Mouse (Mus musculus): ENCODE data around the gene Wdr17. TPM values are rescaled to one million over a fixed set of nuclear protein-coding genes. Genes with fewer than 3 reads are reported as not detected.
"Not testable (repeated sequence)": the region's sequence is repeated elsewhere in the genome, so short reads cannot be mapped to it uniquely, and the experiment has no call there.

Gene Wdr17
- polyA plus RNA-seq, 2 experiments = 0.41 to 1.0 TPM

GRCm38 (mm10) chr8:54705743-54706142 is 181.2 kb downstream of the Wdr17 start:
- no peaks in the 10 kb centered on the region for H3K9me3 ChIP-seq (ENCODE audit: control insufficient read depth, low read length)
- H3K27me3 ChIP-seq (ENCODE audit: control insufficient read depth, insufficient read depth, low read length) = no peaks in the 10 kb centered on the region
- no peaks in the 10 kb centered on the region for H3K4me1 ChIP-seq (ENCODE audit: control insufficient read depth, insufficient read depth, low read length)
- no peak overlapping the region for H3K9ac ChIP-seq (ENCODE audit: low read depth, low read length, severe bottlenecking)
- H3K4me3 ChIP-seq (replicated peaks; ENCODE audit: low read length) = no peak overlapping the region
- ATAC-seq (ENCODE audit: low FRiP score, low read depth) (no peak), DNase-seq (ENCODE audit: low spot score) (no peak)
- no peak overlapping the region for H3K27ac ChIP-seq (replicated peaks; ENCODE audit: low read depth, low read length)
- no peaks in the 10 kb centered on the region for H3K36me3 ChIP-seq (ENCODE audit: control insufficient read depth, insufficient read depth, low read length)
- no peak for TF ChIP-seq POLR2A (IDR thresholded peaks at IDR 0.05; ENCODE audit: borderline replicate concordance, extremely low read depth, insufficient read depth, insufficient read length)
- H3K4me2 ChIP-seq (replicated peaks; ENCODE audit: low read depth, low read length, severe bottlenecking) = no peak overlapping the region
- 50% methylated on average over 2 of the region's 2 CpGs for WGBS

GRCm38 (mm10) chr8:54671806-54672205 is 215.2 kb downstream of the Wdr17 start:
- TF ChIP-seq POLR2A (IDR thresholded peaks at IDR 0.05; ENCODE audit: borderline replicate concordance, extremely low read depth, insufficient read depth, insufficient read length) = no peak
- Histone ChIP-seq H3K27me3 (ENCODE audit: control insufficient read depth, insufficient read depth, low read length) (no peaks in the 10 kb centered on the region), H3K4me1 (ENCODE audit: control insufficient read depth, insufficient read depth, low read length) (no peaks in the 10 kb centered on the region), H3K4me3 (replicated peaks; ENCODE audit: low read length) (no peak overlapping the region), H3K4me2 (replicated peaks; ENCODE audit: low read depth, low read length, severe bottlenecking) (no peak overlapping the region), H3K27ac (replicated peaks; ENCODE audit: low read depth, low read length) (no peak overlapping the region), H3K9me3 (ENCODE audit: control insufficient read depth, low read length) (no peaks in the 10 kb centered on the region), H3K9ac (ENCODE audit: low read depth, low read length, severe bottlenecking) (no peak overlapping the region), H3K36me3 (ENCODE audit: control insufficient read depth, insufficient read depth, low read length) (no peaks in the 10 kb centered on the region)
- no peak for ATAC-seq (ENCODE audit: low FRiP score, low read depth)
- DNase-seq (ENCODE audit: low spot score) = no peak

GRCm38 (mm10) chr8:54667756-54668155 is 219.2 kb downstream of the Wdr17 start:
- Histone ChIP-seq H3K4me3 (replicated peaks; ENCODE audit: low read length) (no peak overlapping the region), H3K27ac (replicated peaks; ENCODE audit: low read depth, low read length) (no peak overlapping the region), H3K4me2 (replicated peaks; ENCODE audit: low read depth, low read length, severe bottlenecking) (no peak overlapping the region), H3K36me3 (ENCODE audit: control insufficient read depth, insufficient read depth, low read length) (no peaks in the 10 kb centered on the region), H3K9ac (ENCODE audit: low read depth, low read length, severe bottlenecking) (no peak overlapping the region), H3K27me3 (ENCODE audit: control insufficient read depth, insufficient read depth, low read length) (no peaks in the 10 kb centered on the region), H3K4me1 (ENCODE audit: control insufficient read depth, insufficient read depth, low read length) (no peaks in the 10 kb centered on the region), H3K9me3 (ENCODE audit: control insufficient read depth, low read length) (no peaks in the 10 kb centered on the region)
- ATAC-seq (ENCODE audit: low FRiP score, low read depth) (no peak), DNase-seq (ENCODE audit: low spot score) (no peak)
- WGBS = 76% methylated on average over 3 of the region's 3 CpGs
- TF ChIP-seq POLR2A (IDR thresholded peaks at IDR 0.05; ENCODE audit: borderline replicate concordance, extremely low read depth, insufficient read depth, insufficient read length) = no peak

- ATAC-seq (ENCODE audit: low FRiP score, low read depth) (0 out of 2 replicates have a peak, but pooled peaks have one; percentile 44), DNase-seq (ENCODE audit: low spot score) (peak; percentile 33)
- H3K4me1 ChIP-seq (ENCODE audit: control insufficient read depth, insufficient read depth, low read length) = no peaks in the 10 kb centered on the region
- no peaks in the 10 kb centered on the region for H3K27me3 ChIP-seq (ENCODE audit: control insufficient read depth, insufficient read depth, low read length)
- WGBS = 32% methylated on average over 5 of the region's 5 CpGs
- no peak overlapping the region for H3K4me2 ChIP-seq (replicated peaks; ENCODE audit: low read depth, low read length, severe bottlenecking)
- no peak overlapping the region for H3K27ac ChIP-seq (replicated peaks; ENCODE audit: low read depth, low read length)
- H3K9me3 ChIP-seq (ENCODE audit: control insufficient read depth, low read length) = no peaks in the 10 kb centered on the region
- H3K36me3 ChIP-seq (ENCODE audit: control insufficient read depth, insufficient read depth, low read length) = no peaks in the 10 kb centered on the region
- TF ChIP-seq POLR2A (IDR thresholded peaks at IDR 0.05; ENCODE audit: borderline replicate concordance, extremely low read depth, insufficient read depth, insufficient read length) = no peak
- no peak overlapping the region for H3K9ac ChIP-seq (ENCODE audit: low read depth, low read length, severe bottlenecking)
- no peak overlapping the region for H3K4me3 ChIP-seq (replicated peaks; ENCODE audit: low read length)
These were observed 226.3 kb downstream of the Wdr17 start for GRCm38 (mm10) chr8:54660675-54661074.

- H3K4me1 ChIP-seq (ENCODE audit: control insufficient read depth, insufficient read depth, low read length) = no peaks in the 10 kb centered on the region
- no peaks in the 10 kb centered on the region for H3K27me3 ChIP-seq (ENCODE audit: control insufficient read depth, insufficient read depth, low read length)
- no peak overlapping the region for H3K9ac ChIP-seq (ENCODE audit: low read depth, low read length, severe bottlenecking)
- H3K9me3 ChIP-seq (ENCODE audit: control insufficient read depth, low read length) = no peaks in the 10 kb centered on the region
- WGBS = 85% methylated on average over 2 of the region's 2 CpGs
- no peak overlapping the region for H3K27ac ChIP-seq (replicated peaks; ENCODE audit: low read depth, low read length)
- ATAC-seq (ENCODE audit: low FRiP score, low read depth) (no peak), DNase-seq (ENCODE audit: low spot score) (no peak)
- no peak overlapping the region for H3K4me2 ChIP-seq (replicated peaks; ENCODE audit: low read depth, low read length, severe bottlenecking)
- H3K4me3 ChIP-seq (replicated peaks; ENCODE audit: low read length) = no peak overlapping the region
- H3K36me3 ChIP-seq (ENCODE audit: control insufficient read depth, insufficient read depth, low read length) = no peaks in the 10 kb centered on the region
- TF ChIP-seq POLR2A (IDR thresholded peaks at IDR 0.05; ENCODE audit: borderline replicate concordance, extremely low read depth, insufficient read depth, insufficient read length) = no peak
These were observed 227.3 kb downstream of the Wdr17 start for GRCm38 (mm10) chr8:54659703-54660102.

- TF ChIP-seq POLR2A (IDR thresholded peaks at IDR 0.05; ENCODE audit: borderline replicate concordance, extremely low read depth, insufficient read depth, insufficient read length) = no peak
- Histone ChIP-seq H3K4me1 (ENCODE audit: control insufficient read depth, insufficient read depth, low read length) (no peaks in the 10 kb centered on the region), H3K36me3 (ENCODE audit: control insufficient read depth, insufficient read depth, low read length) (no peaks in the 10 kb centered on the region), H3K9ac (ENCODE audit: low read depth, low read length, severe bottlenecking) (no peak overlapping the region), H3K27me3 (ENCODE audit: control insufficient read depth, insufficient read depth, low read length) (no peaks in the 10 kb centered on the region), H3K9me3 (ENCODE audit: control insufficient read depth, low read length) (no peaks in the 10 kb centered on the region), H3K4me3 (replicated peaks; ENCODE audit: low read length) (no peak overlapping the region), H3K4me2 (replicated peaks; ENCODE audit: low read depth, low read length, severe bottlenecking) (no peak overlapping the region), H3K27ac (replicated peaks; ENCODE audit: low read depth, low read length) (no peak overlapping the region)
- DNase-seq (ENCODE audit: low spot score) (no peak), ATAC-seq (ENCODE audit: low FRiP score, low read depth) (no peak)
- WGBS = 45% methylated on average over 4 of the region's 4 CpGs
These were observed 248.3 kb downstream of the Wdr17 start for GRCm38 (mm10) chr8:54638634-54639033.

- not testable (repeated sequence) for H3K4me3 ChIP-seq (replicated peaks; ENCODE audit: low read length); H3K4me2 ChIP-seq (replicated peaks; ENCODE audit: low read depth, low read length, severe bottlenecking); H3K4me1 ChIP-seq (ENCODE audit: control insufficient read depth, insufficient read depth, low read length); H3K9me3 ChIP-seq (ENCODE audit: control insufficient read depth, low read length); DNase-seq (ENCODE audit: low spot score); ATAC-seq (ENCODE audit: low FRiP score, low read depth); H3K27me3 ChIP-seq (ENCODE audit: control insufficient read depth, insufficient read depth, low read length); H3K36me3 ChIP-seq (ENCODE audit: control insufficient read depth, insufficient read depth, low read length); H3K27ac ChIP-seq (replicated peaks; ENCODE audit: low read depth, low read length); H3K9ac ChIP-seq (ENCODE audit: low read depth, low read length, severe bottlenecking)
- 85% methylated on average over 17 of the region's 17 CpGs for WGBS
These were observed 270.3 kb downstream of the Wdr17 start for GRCm38 (mm10) chr8:54616710-54617109.
